In the genomic region with DNA sequence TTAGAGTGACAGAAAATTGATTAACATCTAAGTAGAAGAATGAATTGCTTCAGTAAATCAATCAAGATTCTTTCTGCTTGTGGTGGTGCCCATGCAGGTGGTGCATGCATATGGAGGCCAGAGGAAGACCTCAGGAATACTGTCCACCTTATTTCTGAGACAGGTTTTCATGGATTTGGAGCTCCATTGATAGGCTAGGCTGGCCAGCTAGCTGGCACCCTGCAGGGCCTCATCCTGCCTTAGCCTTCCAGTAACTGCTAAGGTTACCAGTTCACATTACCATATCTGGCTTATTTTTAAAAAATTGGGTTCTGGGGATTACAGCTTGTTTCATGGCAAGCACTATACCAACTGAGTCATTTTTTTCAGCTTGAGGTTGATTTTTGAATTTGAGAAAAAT, we compare ENCODE assay signal across 22 mouse cellular contexts. TPM values are rescaled to one million over a fixed set of nuclear protein-coding genes. Genes with fewer than 3 reads are reported as not detected.
DNase-seq lines count a peak whose midpoint lies in the region; ATAC-seq and TF ChIP-seq lines count a peak whose summit lies in the region.
"Had no signal": no experiment of that assay in that cellular context is flagged by ENCODE, and none has a peak within 500 bp of the region (broad histone marks: within the 10 kb centered on the region; RNA-seq: fewer than 3 reads in every experiment).

No protein-coding gene starts in this region.

- H3K27me3 ChIP-seq in heart, embryonic 15.5 days: no peaks in the 10 kb centered on the region
- H3K27me3 ChIP-seq in heart, embryonic 11.5 days (ENCODE audit: control insufficient read depth, insufficient read depth, low read length): no peaks in the 10 kb centered on the region
- H3K27me3 ChIP-seq: CH12.LX; embryonic facial prominence, embryonic 13.5 days; embryonic facial prominence, embryonic 15.5 days; forebrain, embryonic 12.5 days; Patski had no signal

- intact Hi-C loops in gastrocnemius, adult 2 months (cut with DNase I): no loop called here

- DNase-seq in cerebellum, postnatal 10 days: peak; percentile 35 to 58
- no peak for DNase-seq in cerebellum, adult 11-12 months
- DNase-seq in gastrocnemius, adult 2 months: no peak
- no peak for DNase-seq in gastrocnemius, adult 8-10 months (ENCODE audit: low spot score in 2 of 2)
- DNase-seq in brain, adult 2 months (ENCODE audit: low read depth, low spot score): peak; percentile 16
- DNase-seq: adrenal gland, adult 8-10 months; B cell, adult 2 months; cerebellum, adult 11 months had no signal

- no peak for TF ChIP-seq CTCF in gastrocnemius, adult 2 months (IDR thresholded peaks at IDR 0.05)

- H3K4me2 ChIP-seq in heart, embryonic 15.5 days: no peak overlapping the region
- no peak overlapping the region for H3K4me2 ChIP-seq in heart, embryonic 11.5 days
- H3K4me2 ChIP-seq: embryonic facial prominence, embryonic 13.5 days; embryonic facial prominence, embryonic 15.5 days; forebrain, embryonic 12.5 days had no signal

- no peaks in the 10 kb centered on the region for H3K9me3 ChIP-seq in heart, embryonic 15.5 days (replicated peaks)
- no peaks in the 10 kb centered on the region for H3K9me3 ChIP-seq in heart, embryonic 11.5 days (replicated peaks; ENCODE audit: control insufficient read depth, low read length)
- H3K9me3 ChIP-seq: embryonic facial prominence, embryonic 13.5 days; embryonic facial prominence, embryonic 15.5 days; forebrain, embryonic 10.5 days; forebrain, embryonic 12.5 days; G1E had no signal

- H3K4me1 ChIP-seq in heart, embryonic 15.5 days (replicated peaks): peaks cover 23% of the 10 kb centered on the region
- H3K4me1 ChIP-seq in heart, embryonic 11.5 days (ENCODE audit: control insufficient read depth, insufficient read depth, low read length): peaks cover 16% of the 10 kb centered on the region

- ATAC-seq in heart, embryonic 15.5 days (replicated peaks; ENCODE audit: insufficient number of reproducible peaks, insufficient read depth, low FRiP score, low read depth): no peak
- ATAC-seq in heart, embryonic 11.5 days (replicated peaks; ENCODE audit: insufficient number of reproducible peaks, low FRiP score, low TSS enrichment): no peak
- ATAC-seq: activated CD4-positive, CD25-positive, alpha-beta regulatory T cell, adult 4 months; CD4-positive, CD25-positive, alpha-beta regulatory T cell, adult 4 months; forebrain, embryonic 14.5 days; forebrain, embryonic 16.5 days; Patski had no signal

- no peak overlapping the region for H3K9ac ChIP-seq in heart, embryonic 15.5 days
- no peak overlapping the region for H3K9ac ChIP-seq in heart, embryonic 11.5 days (ENCODE audit: low read depth, low read length)
- H3K9ac ChIP-seq: embryonic facial prominence, embryonic 13.5 days; embryonic facial prominence, embryonic 15.5 days; forebrain, embryonic 12.5 days had no signal

- peak overlapping the region; percentile 73 for H3K27ac ChIP-seq in gastrocnemius, adult 2 months
- 0 out of 2 replicates have a peak overlapping the region, but pooled peaks have one; percentile 17 for H3K27ac ChIP-seq in heart, embryonic 15.5 days
- no peak overlapping the region for H3K27ac ChIP-seq in heart, embryonic 11.5 days (ENCODE audit: low read depth, low read length)
- H3K27ac ChIP-seq: embryonic facial prominence, embryonic 13.5 days; embryonic facial prominence, embryonic 15.5 days; forebrain, embryonic 10.5 days; forebrain, embryonic 12.5 days had no signal

- H3K4me3 ChIP-seq in gastrocnemius, adult 2 months: no peak overlapping the region
- H3K4me3 ChIP-seq in heart, embryonic 15.5 days: no peak overlapping the region
- no peak overlapping the region for H3K4me3 ChIP-seq in heart, embryonic 11.5 days (ENCODE audit: low read depth, low read length)
- H3K4me3 ChIP-seq: embryonic facial prominence, embryonic 13.5 days; embryonic facial prominence, embryonic 15.5 days; erythroblast, embryonic 14.5 days; forebrain, embryonic 10.5 days; forebrain, embryonic 12.5 days had no signal

- no peaks in the 10 kb centered on the region for H3K36me3 ChIP-seq in heart, embryonic 15.5 days
- H3K36me3 ChIP-seq in heart, embryonic 11.5 days (ENCODE audit: control insufficient read depth, insufficient read depth, low read length): no peaks in the 10 kb centered on the region
- H3K36me3 ChIP-seq: embryonic facial prominence, embryonic 13.5 days; embryonic facial prominence, embryonic 15.5 days; forebrain, embryonic 10.5 days; forebrain, embryonic 12.5 days; G1E had no signal

RNA-seq across cellular contexts. Expression of gene Scmh1, which starts 15.1 kb away (rescaled TPM):
- 10 to 100 TPM; 46.3 to 52.4 TPM for total RNA-seq in gastrocnemius, adult 2 months (2021)
- total RNA-seq in gastrocnemius, adult 8-10 months (2022): 10 to 100 TPM; 48.4 to 55.5 (median 53.9) TPM
- polyA plus RNA-seq in heart, embryonic 15.5 days (2015; fragmentation: Nextera tagmentation; extraction: Ambion mirVana): 66.4 and 71.6 TPM in 2 replicates
- 67.0 and 72.9 TPM in 2 replicates for polyA plus RNA-seq in heart, embryonic 11.5 days (2014; fragmentation: Nextera tagmentation; extraction: Ambion mirVana)
- polyA plus RNA-seq: G1E had no signal

Comparison
In these comparisons a context has a peak if more than half of its experiments do, and no peak if none do; other contexts are left out.
1. DNase-seq: peak in cerebellum, postnatal 10 days (2 of 2) and brain, adult 2 months (single experiment); none in cerebellum, adult 11-12 months (single experiment), gastrocnemius, adult 2 months (single experiment) and gastrocnemius, adult 8-10 months (0 of 2).